Mouse (Mus musculus) heart, embryonic 15.5 days (tissue): ENCODE data around the gene Gpr107. TPM values are rescaled to one million over a fixed set of nuclear protein-coding genes. Genes with fewer than 3 reads are reported as not detected.

Source experiments
- ATAC-seq: fragments of 200-750 bp; cut with Nextera tagmentation; replicated peaks from 2 replicates; pipeline ENCODE4 v1.8.0; 2017; ENCODE audit warnings: low read depth, moderate TSS enrichment; ENCODE audit not compliant: insufficient number of reproducible peaks, insufficient read depth, low FRiP score
- H3K27ac ChIP-seq: fragments of 300-500 bp; sonication (generic); 2 replicates; pipeline ENCODE4 v1.5.1; 2015; ENCODE audit warnings: mild to moderate bottlenecking, inconsistent platforms
- H3K27me3 ChIP-seq: fragments of 300-500 bp; sonication (generic); 2 replicates; pipeline ENCODE4 v1.6.1; 2015; ENCODE audit warnings: inconsistent platforms
- H3K36me3 ChIP-seq: fragments of 300-500 bp; sonication (generic); 2 replicates; pipeline ENCODE4 v1.6.1; 2015; ENCODE audit warnings: mild to moderate bottlenecking, inconsistent platforms
- H3K4me1 ChIP-seq: fragments of 300-500 bp; sonication (generic); replicated peaks from 2 replicates; pipeline ENCODE4 v1.6.1; 2015; ENCODE audit warnings: inconsistent platforms
- H3K4me2 ChIP-seq: fragments of 300-500 bp; sonication (generic); 2 replicates; pipeline ENCODE4 v1.6.1; 2015; ENCODE audit warnings: inconsistent platforms, mild to moderate bottlenecking, moderate library complexity
- H3K4me3 ChIP-seq: fragments of 300-500 bp; sonication (generic); 2 replicates; pipeline ENCODE4 v1.5.1; 2015; ENCODE audit warnings: mild to moderate bottlenecking, inconsistent platforms
- H3K9ac ChIP-seq: fragments of 300-500 bp; sonication (generic); 2 replicates; pipeline ENCODE4 v1.6.1; 2015; ENCODE audit warnings: mild to moderate bottlenecking, inconsistent platforms
- H3K9me3 ChIP-seq: fragments of 300-500 bp; sonication (generic); replicated peaks from 2 replicates; pipeline ENCODE4 v1.6.1; 2016; ENCODE audit warnings: inconsistent platforms
- WGBS: fragments of 180-500 bp; shearing (Covaris S2); methylation state at CpG from one replicate; pipeline ENCODE4 v1.1.7; 2015; ENCODE audit warnings: mixed read lengths; 5-methylcytosine and 5-hydroxymethylcytosine counted together
- polyA plus RNA-seq: library from polyadenylated mRNA; unstranded; fragments of >200 nt; fragmentation: Nextera tagmentation; extraction: Ambion mirVana; gene quantifications from 2 replicates; pipeline ENCODE4 v1.2.1, GENCODE M21; 2015

The Gpr107 gene
- polyA plus RNA-seq, 1 experiment from 2014 or later: 26.4 TPM

DNA sequence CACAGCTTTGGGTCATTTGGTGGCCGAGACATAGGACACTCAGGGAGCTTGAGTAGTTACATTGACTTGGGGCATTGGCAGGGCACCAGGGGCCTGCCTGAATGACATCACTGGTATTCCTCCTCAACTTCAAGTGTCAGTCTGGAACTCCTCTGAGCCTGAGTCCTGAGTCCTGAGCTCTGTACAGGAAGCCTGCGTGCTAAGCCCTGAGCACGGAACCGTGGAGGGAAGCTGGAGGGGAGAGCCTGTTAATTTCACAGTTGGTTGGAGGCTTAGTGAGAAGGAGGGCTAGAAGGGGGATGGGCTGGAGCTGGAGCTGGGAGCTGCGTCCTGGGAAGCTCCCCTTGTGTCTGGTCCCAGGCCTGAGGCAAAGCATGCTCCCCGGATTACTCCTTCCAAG is 115.3 kb downstream of the Gpr107 start:
- no peaks in the 10 kb centered on the region for H3K27me3 ChIP-seq
- H3K4me2 ChIP-seq: no peak overlapping the region
- 46% methylated on average over 6 of the region's 6 CpGs for WGBS
- H3K4me3 ChIP-seq: no peak overlapping the region
- H3K9me3 ChIP-seq: no peaks in the 10 kb centered on the region
- no peak overlapping the region for H3K27ac ChIP-seq
- no peak for ATAC-seq
- peaks cover 61% of the 10 kb centered on the region for H3K4me1 ChIP-seq
- H3K36me3 ChIP-seq: 0 out of 2 replicates have a peak, but pooled peaks cover 3% of the 10 kb centered on the region
- no peak overlapping the region for H3K9ac ChIP-seq

Other genes with a start within 250 kb of the Gpr107 start
- 2.6 and 4.4 TPM in 2 replicates for gene Ptges, start 222.5 kb upstream of the Gpr107 start, polyA plus RNA-seq
- gene Tor1b, start 199.4 kb upstream of the Gpr107 start, polyA plus RNA-seq: 20.4 and 25.0 TPM in 2 replicates
- gene Tor1a, start 184.4 kb upstream of the Gpr107 start, polyA plus RNA-seq: 45.9 and 49.4 TPM in 2 replicates
- 33.3 and 38.4 TPM in 2 replicates for gene BC005624, start 170.1 kb upstream of the Gpr107 start, polyA plus RNA-seq
- 38.5 and 42.9 TPM in 2 replicates for gene Usp20, start 170.0 kb upstream of the Gpr107 start, polyA plus RNA-seq
- gene Fnbp1, start 10.3 kb upstream of the Gpr107 start, polyA plus RNA-seq: 16.0 and 21.8 TPM in 2 replicates
- 33.7 and 35.1 TPM in 2 replicates for gene Ncs1, start 93.5 kb downstream of the Gpr107 start, polyA plus RNA-seq
- gene Hmcn2, start 162.1 kb downstream of the Gpr107 start, polyA plus RNA-seq: 1.0 and 1.1 TPM in 2 replicates